Mouse (Mus musculus) megakaryocyte-erythroid progenitor cell, adult 5-6 weeks (primary cell): ENCODE measurements around the gene Tpst1. TPM values are rescaled to one million over a fixed set of nuclear protein-coding genes. Genes with fewer than 3 reads are reported as not detected.
A peak's percentile ranks its signal among the peaks of the same experiment; 100 is the strongest.

ENCODE experiments used
- ATAC-seq: replicated peaks from 2 replicates; pipeline ENCODE4 v1.8.0; 2016; ENCODE audit warnings: mild to moderate bottlenecking, inconsistent platforms; ENCODE audit not compliant: severe bottlenecking, poor library complexity, low FRiP score, low TSS enrichment
- total RNA-seq, 2 experiments: library from RNA; stranded (forward) in 1 of 2; stranded (reverse) in 1 of 2; fragments of 200-1000, 215-1000 nt in 1 of 2; fragments of >200 nt in 1 of 2; fragmentation: Nextera tagmentation in 1 of 2; gene quantifications; 2 replicates each; pipeline ENCODE4 v1.2.3; 2014 to 2017

Gene Tpst1
- total RNA-seq, 2 experiments from 2014 or later = 7.9 to 17.6 TPM

- ATAC-seq = no peak
Measured at GRCm38 (mm10) chr5:130051073-130051860, 21.9 kb upstream of the Tpst1 start.

GRCm38 (mm10) chr5:130052510-130052909 lies 20.6 kb upstream of the Tpst1 start:
- ATAC-seq = no peak

- peak; percentile 66 for ATAC-seq
Measured at GRCm38 (mm10) chr5:130052955-130053354, 20.2 kb upstream of the Tpst1 start.

- no peak for ATAC-seq
Measured at GRCm38 (mm10) chr5:130055688-130056087, 17.4 kb upstream of the Tpst1 start.

GRCm38 (mm10) chr5:130056303-130056702 lies 16.8 kb upstream of the Tpst1 start:
- no peak for ATAC-seq

- no peak for ATAC-seq
Measured at GRCm38 (mm10) chr5:130059413-130060328, 13.5 kb upstream of the Tpst1 start.

GRCm38 (mm10) chr5:130060329-130060665 lies 12.8 kb upstream of the Tpst1 start:
- ATAC-seq = no peak

GRCm38 (mm10) chr5:130062096-130062495 lies 11.0 kb upstream of the Tpst1 start:
- no peak for ATAC-seq

GRCm38 (mm10) chr5:130063760-130064159 lies 9.4 kb upstream of the Tpst1 start:
- no peak for ATAC-seq

GRCm38 (mm10) chr5:130065579-130065978 lies 7.5 kb upstream of the Tpst1 start:
- peak; percentile 50; the same call in 1 of the 2 replicates for ATAC-seq

- ATAC-seq = peak; percentile 62
Measured at GRCm38 (mm10) chr5:130067841-130068264, 5.3 kb upstream of the Tpst1 start.

GRCm38 (mm10) chr5:130074491-130074890 lies 1.4 kb downstream of the Tpst1 start:
- no peak for ATAC-seq

- ATAC-seq = no peak
Measured at GRCm38 (mm10) chr5:130076396-130076795, 3.3 kb downstream of the Tpst1 start.

GRCm38 (mm10) chr5:130078096-130078833 lies 5.1 kb downstream of the Tpst1 start:
- no peak for ATAC-seq

- peak; percentile 6; the same call in 1 of the 2 replicates for ATAC-seq
Measured at GRCm38 (mm10) chr5:130078834-130079156, 5.7 kb downstream of the Tpst1 start.

GRCm38 (mm10) chr5:130079202-130080050 lies 6.3 kb downstream of the Tpst1 start:
- ATAC-seq = peak; percentile 91

- no peak for ATAC-seq
Measured at GRCm38 (mm10) chr5:130080051-130080681, 7.0 kb downstream of the Tpst1 start.

GRCm38 (mm10) chr5:130081181-130081881 lies 8.2 kb downstream of the Tpst1 start:
- ATAC-seq = no peak
